Mouse (Mus musculus) embryonic facial prominence, embryonic 14.5 days (tissue): ENCODE results near the gene Fggy. TPM values are rescaled to one million over a fixed set of nuclear protein-coding genes. Genes with fewer than 3 reads are reported as not detected.

Experiments
- ATAC-seq: fragments of 200-750 bp; cut with Nextera tagmentation; 2 replicates; pipeline ENCODE4 v1.8.0; 2017; ENCODE audit warnings: low read depth, moderate number of reproducible peaks, moderate TSS enrichment
- DNase-seq: peaks from one replicate; pipeline ENCODE4 v3.0.0-alpha.2; 2015; ENCODE audit warnings: low spot score
- H3K27ac ChIP-seq: fragments of 300-500 bp; sonication (generic); replicated peaks from 2 replicates; pipeline ENCODE4 v1.5.1; 2014; ENCODE audit warnings: low read depth, mild to moderate bottlenecking, low read length, moderate library complexity
- H3K27me3 ChIP-seq: fragments of 300-500 bp; sonication (generic); replicated peaks from 2 replicates; pipeline ENCODE4 v1.6.1; 2014; ENCODE audit warnings: low read length; ENCODE audit not compliant: control insufficient read depth, insufficient read depth
- H3K36me3 ChIP-seq: fragments of 300-500 bp; sonication (generic); 2 replicates; pipeline ENCODE4 v1.6.1; 2014; ENCODE audit warnings: low read length, mixed read lengths; ENCODE audit not compliant: control insufficient read depth, insufficient read depth
- H3K4me1 ChIP-seq: fragments of 300-500 bp; sonication (generic); 2 replicates; pipeline ENCODE4 v1.6.1; 2014; ENCODE audit warnings: antibody characterized with exemption, low read length; ENCODE audit not compliant: control insufficient read depth, insufficient read depth
- H3K4me2 ChIP-seq: fragments of 300-500 bp; sonication (generic); 2 replicates; pipeline ENCODE4 v1.6.1; 2014; ENCODE audit warnings: low read depth, mild to moderate bottlenecking, low read length, moderate library complexity, mixed read lengths
- H3K4me3 ChIP-seq: fragments of 300-500 bp; sonication (generic); 2 replicates; pipeline ENCODE4 v1.5.1; 2014; ENCODE audit warnings: low read depth, mild to moderate bottlenecking, low read length
- H3K9ac ChIP-seq: fragments of 300-500 bp; sonication (generic); 2 replicates; pipeline ENCODE4 v1.6.1; 2014; ENCODE audit warnings: low read depth, mild to moderate bottlenecking, low read length, moderate library complexity, mixed read lengths
- H3K9me3 ChIP-seq: fragments of 300-500 bp; sonication (generic); 2 replicates; pipeline ENCODE4 v1.6.1; 2016; ENCODE audit warnings: low read length; ENCODE audit not compliant: control insufficient read depth
- WGBS: fragments of 180-500 bp; shearing (Covaris S2); extraction: QIAGEN DNeasy Blood & Tissue Kit; methylation state at CpG from one replicate; pipeline ENCODE4 v1.1.7; 2014; 5-methylcytosine and 5-hydroxymethylcytosine counted together
- polyA plus RNA-seq: library from polyadenylated mRNA; unstranded; fragments of >200 nt; fragmentation: Nextera tagmentation; extraction: Ambion mirVana; gene quantifications from 2 replicates; pipeline ENCODE4 v1.2.1, GENCODE M21; 2014

Gene Fggy
- polyA plus RNA-seq, 1 experiment from 2014 or later = 8.8 TPM

GRCm38 (mm10) chr4:95712802-95713201 lies 155.5 kb downstream of the Fggy start:
- Histone ChIP-seq H3K9me3 (no peaks in the 10 kb centered on the region), H3K4me2 (no peak overlapping the region), H3K9ac (no peak overlapping the region), H3K27ac (no peak overlapping the region), H3K4me1 (no peaks in the 10 kb centered on the region), H3K27me3 (no peaks in the 10 kb centered on the region), H3K4me3 (no peak overlapping the region), H3K36me3 (no peaks in the 10 kb centered on the region)
- DNase-seq = no peak
- ATAC-seq = no peak
- 96% methylated on average over 1 of the region's 1 CpGs for WGBS

GRCm38 (mm10) chr4:95713271-95713670 lies 156.0 kb downstream of the Fggy start:
- no peak overlapping the region for H3K4me2 ChIP-seq
- no peak overlapping the region for H3K4me3 ChIP-seq
- no peaks in the 10 kb centered on the region for H3K9me3 ChIP-seq
- H3K27me3 ChIP-seq = no peaks in the 10 kb centered on the region
- DNase-seq = no peak
- no peak overlapping the region for H3K9ac ChIP-seq
- no peaks in the 10 kb centered on the region for H3K36me3 ChIP-seq
- no peak overlapping the region for H3K27ac ChIP-seq
- H3K4me1 ChIP-seq = no peaks in the 10 kb centered on the region
- no peak for ATAC-seq
- WGBS = 67% methylated on average over 3 of the region's 3 CpGs

- Histone ChIP-seq H3K27ac (no peak overlapping the region), H3K9me3 (no peaks in the 10 kb centered on the region), H3K9ac (no peak overlapping the region), H3K4me1 (no peaks in the 10 kb centered on the region), H3K4me3 (no peak overlapping the region), H3K4me2 (no peak overlapping the region), H3K27me3 (no peaks in the 10 kb centered on the region), H3K36me3 (no peaks in the 10 kb centered on the region)
- DNase-seq (no peak), ATAC-seq (no peak)
- 77% methylated on average over 3 of the region's 3 CpGs for WGBS
Observed at GRCm38 (mm10) chr4:95716137-95716536, 158.8 kb downstream of the Fggy start.

GRCm38 (mm10) chr4:95723615-95724014 lies 166.3 kb downstream of the Fggy start:
- H3K4me2 ChIP-seq = no peak overlapping the region
- H3K4me3 ChIP-seq = no peak overlapping the region
- no peaks in the 10 kb centered on the region for H3K9me3 ChIP-seq
- H3K27ac ChIP-seq = no peak overlapping the region
- ATAC-seq (no peak), DNase-seq (no peak)
- H3K36me3 ChIP-seq = no peaks in the 10 kb centered on the region
- no peaks in the 10 kb centered on the region for H3K27me3 ChIP-seq
- no peaks in the 10 kb centered on the region for H3K4me1 ChIP-seq
- H3K9ac ChIP-seq = no peak overlapping the region

GRCm38 (mm10) chr4:95726361-95726760 lies 169.1 kb downstream of the Fggy start:
- Histone ChIP-seq H3K36me3 (no peaks in the 10 kb centered on the region), H3K4me3 (no peak overlapping the region), H3K27ac (no peak overlapping the region), H3K27me3 (no peaks in the 10 kb centered on the region), H3K4me2 (no peak overlapping the region), H3K4me1 (peaks cover 5% of the 10 kb centered on the region; the same call in 1 of the 2 replicates), H3K9me3 (no peaks in the 10 kb centered on the region), H3K9ac (no peak overlapping the region)
- no peak for DNase-seq
- WGBS = 93% methylated on average over 2 of the region's 2 CpGs
- no peak for ATAC-seq

- Histone ChIP-seq H3K36me3 (no peaks in the 10 kb centered on the region), H3K27me3 (no peaks in the 10 kb centered on the region), H3K4me3 (no peak overlapping the region), H3K9ac (no peak overlapping the region), H3K9me3 (no peaks in the 10 kb centered on the region), H3K4me1 (peaks cover 15% of the 10 kb centered on the region), H3K4me2 (no peak overlapping the region), H3K27ac (peak overlapping the region; percentile 12; the same call in 1 of the 2 replicates)
- ATAC-seq = no peak
- DNase-seq = peak; percentile 77
- 17% methylated on average over 3 of the region's 3 CpGs for WGBS
Observed at GRCm38 (mm10) chr4:95729142-95729826, 172.0 kb downstream of the Fggy start.

- H3K27me3 ChIP-seq = no peaks in the 10 kb centered on the region
- no peak overlapping the region for H3K4me3 ChIP-seq
- H3K36me3 ChIP-seq = no peaks in the 10 kb centered on the region
- H3K27ac ChIP-seq = no peak overlapping the region
- no peaks in the 10 kb centered on the region for H3K9me3 ChIP-seq
- WGBS = 81% methylated on average over 2 of the region's 2 CpGs
- H3K4me1 ChIP-seq = peaks cover 15% of the 10 kb centered on the region
- H3K4me2 ChIP-seq = no peak overlapping the region
- DNase-seq (no peak), ATAC-seq (no peak)
- no peak overlapping the region for H3K9ac ChIP-seq
Observed at GRCm38 (mm10) chr4:95731110-95731509, 173.8 kb downstream of the Fggy start.

GRCm38 (mm10) chr4:95733397-95734249 lies 176.3 kb downstream of the Fggy start:
- H3K9me3 ChIP-seq = no peaks in the 10 kb centered on the region
- H3K4me3 ChIP-seq = no peak overlapping the region
- H3K4me2 ChIP-seq = no peak overlapping the region
- WGBS = 23% methylated on average over 6 of the region's 6 CpGs
- ATAC-seq = peak; percentile 81
- DNase-seq = peak; percentile 77
- H3K4me1 ChIP-seq = peaks cover 15% of the 10 kb centered on the region
- no peak overlapping the region for H3K27ac ChIP-seq
- no peaks in the 10 kb centered on the region for H3K36me3 ChIP-seq
- H3K9ac ChIP-seq = 0 out of 2 replicates have a peak overlapping the region, but pooled peaks have one; percentile 10
- no peaks in the 10 kb centered on the region for H3K27me3 ChIP-seq
